8 mouse cellular contexts compared by ENCODE assay signal in genomic region chr6:117908424-117908900, GRCm38 (mm10). TPM values are rescaled to one million over a fixed set of nuclear protein-coding genes. Genes with fewer than 3 reads are reported as not detected.
A peak's percentile ranks its signal among the peaks of the same experiment; 100 is the strongest.
DNase-seq lines count a peak whose midpoint lies in the region; ATAC-seq lines count a peak whose summit lies in the region.

No protein-coding gene starts in this region.

- H3K36me3 ChIP-seq in heart, embryonic 15.5 days = no peaks in the 10 kb centered on the region
- no peaks in the 10 kb centered on the region for H3K36me3 ChIP-seq in limb, embryonic 12.5 days
- no peaks in the 10 kb centered on the region for H3K36me3 ChIP-seq in neural tube, embryonic 14.5 days (ENCODE audit: control insufficient read depth, insufficient read depth, low read length)

- no peak for ATAC-seq in CD4-positive, CD25-positive, alpha-beta regulatory T cell, adult 4 months
- no peak for ATAC-seq in heart, embryonic 15.5 days (replicated peaks; ENCODE audit: insufficient number of reproducible peaks, insufficient read depth, low FRiP score, low read depth)
- ATAC-seq in limb, embryonic 12.5 days (ENCODE audit: insufficient number of reproducible peaks, insufficient read depth, low FRiP score, low TSS enrichment, low read depth) = no peak
- no peak for ATAC-seq in neural tube, embryonic 14.5 days (ENCODE audit: low read depth)

- peak overlapping the region; percentile 99 for H3K9ac ChIP-seq in heart, embryonic 15.5 days
- H3K9ac ChIP-seq in limb, embryonic 12.5 days (replicated peaks) = peak overlapping the region; percentile 95
- peak overlapping the region; percentile 82 for H3K9ac ChIP-seq in neural tube, embryonic 14.5 days (replicated peaks; ENCODE audit: low read depth, low read length)

- H3K27me3 ChIP-seq in heart, embryonic 15.5 days = no peaks in the 10 kb centered on the region
- no peaks in the 10 kb centered on the region for H3K27me3 ChIP-seq in limb, embryonic 12.5 days
- no peaks in the 10 kb centered on the region; the same call in 1 of the 2 replicates for H3K27me3 ChIP-seq in neural tube, embryonic 14.5 days (ENCODE audit: control insufficient read depth, insufficient read depth, low read length)

- H3K9me3 ChIP-seq in heart, embryonic 15.5 days (replicated peaks) = no peaks in the 10 kb centered on the region
- no peaks in the 10 kb centered on the region for H3K9me3 ChIP-seq in limb, embryonic 12.5 days
- H3K9me3 ChIP-seq in neural tube, embryonic 14.5 days (ENCODE audit: control insufficient read depth, low read length) = no peaks in the 10 kb centered on the region

- peaks cover 30% of the 10 kb centered on the region for H3K4me1 ChIP-seq in heart, embryonic 15.5 days (replicated peaks)
- H3K4me1 ChIP-seq in limb, embryonic 12.5 days (replicated peaks) = peaks cover 24% of the 10 kb centered on the region
- H3K4me1 ChIP-seq in neural tube, embryonic 14.5 days (ENCODE audit: control insufficient read depth, insufficient read depth, low read length) = peaks cover 10% of the 10 kb centered on the region

- peak overlapping the region; percentile 100 for H3K4me3 ChIP-seq in heart, embryonic 15.5 days
- H3K4me3 ChIP-seq in limb, embryonic 12.5 days (replicated peaks) = peak overlapping the region; percentile 99
- peak overlapping the region; percentile 97 for H3K4me3 ChIP-seq in neural tube, embryonic 14.5 days (ENCODE audit: low read depth, low read length)

- H3K27ac ChIP-seq in heart, embryonic 15.5 days = peak overlapping the region; percentile 92
- H3K27ac ChIP-seq in limb, embryonic 12.5 days = peak overlapping the region; percentile 95; the same call in 1 of the 2 replicates
- H3K27ac ChIP-seq in neural tube, embryonic 14.5 days (ENCODE audit: low read depth, low read length) = no peak overlapping the region

- peak overlapping the region; percentile 71 for H3K4me2 ChIP-seq in heart, embryonic 15.5 days
- peak overlapping the region; percentile 82 for H3K4me2 ChIP-seq in limb, embryonic 12.5 days
- H3K4me2 ChIP-seq in neural tube, embryonic 14.5 days (ENCODE audit: low read depth, low read length) = peak overlapping the region; percentile 99

- DNase-seq in CD4-positive, CD25-positive, alpha-beta regulatory T cell, adult 2 months (ENCODE audit: low read depth, low spot score) = peak; percentile 56
- peak; percentile 22 for DNase-seq in MN1 (ENCODE audit: low spot score)
- no peak for DNase-seq in urinary bladder, adult 2 months (ENCODE audit: low spot score)
- DNase-seq in left cerebral cortex, adult 18-20 months (ENCODE audit: low spot score in 2 of 2) = no peak

- WGBS in heart, embryonic 15.5 days = under 1% methylated on average over 14 of the region's 14 CpGs
- WGBS in limb, embryonic 12.5 days = 1% methylated on average over 14 of the region's 14 CpGs
- under 1% methylated on average over 14 of the region's 14 CpGs for WGBS in neural tube, embryonic 14.5 days

RNA-seq across cellular contexts. Expression of gene Hnrnpf, which starts 8.3 kb away (rescaled TPM):
- polyA plus RNA-seq in CD4-positive, CD25-positive, alpha-beta regulatory T cell, adult 4 months (2017; shearing (Covaris generic)) = 1,000 to 10,000 TPM; 1,072 to 1,239 TPM
- 424 and 511 TPM in 2 replicates for polyA plus RNA-seq in heart, embryonic 15.5 days (2015; fragmentation: Nextera tagmentation; extraction: Ambion mirVana)
- polyA plus RNA-seq in limb, embryonic 12.5 days (2016; fragmentation: Nextera tagmentation; extraction: Ambion mirVana) = 726 and 742 TPM in 2 replicates
- polyA plus RNA-seq in neural tube, embryonic 14.5 days (2014; fragmentation: Nextera tagmentation; extraction: Ambion mirVana) = 187 and 245 TPM in 2 replicates
- 285 and 328 TPM in 2 replicates for polyA plus RNA-seq in urinary bladder, adult 2 months (2012; rRNA removed)
- total RNA-seq in left cerebral cortex, adult 18-20 months (2021) = 100 to 1,000 TPM; 112 to 144 TPM

RNA-seq across cellular contexts. Expression of gene Fxyd4, which starts 29.0 kb away (rescaled TPM):
- polyA plus RNA-seq in CD4-positive, CD25-positive, alpha-beta regulatory T cell, adult 4 months (2017; shearing (Covaris generic)) = 10 to 100 TPM in 1 of 2 experiments, 1 to 10 TPM in 1; 7.6 to 14.3 TPM
- polyA plus RNA-seq in heart, embryonic 15.5 days (2015; fragmentation: Nextera tagmentation; extraction: Ambion mirVana) = 1.7 and 2.3 TPM in 2 replicates
- 2.2 and 3.1 TPM in 2 replicates for polyA plus RNA-seq in limb, embryonic 12.5 days (2016; fragmentation: Nextera tagmentation; extraction: Ambion mirVana)
- polyA plus RNA-seq in neural tube, embryonic 14.5 days (2014; fragmentation: Nextera tagmentation; extraction: Ambion mirVana) = 1.8 and 4.0 TPM in 2 replicates
- 5.7 and 7.0 TPM in 2 replicates for polyA plus RNA-seq in urinary bladder, adult 2 months (2012; rRNA removed)
- not detected for total RNA-seq in left cerebral cortex, adult 18-20 months (2021)

RNA-seq across cellular contexts. Expression of gene Zfp239, which starts 46.6 kb away (rescaled TPM):
- polyA plus RNA-seq in CD4-positive, CD25-positive, alpha-beta regulatory T cell, adult 4 months (2017; shearing (Covaris generic)) = 1 to 10 TPM; 2.4 to 3.3 TPM
- polyA plus RNA-seq in heart, embryonic 15.5 days (2015; fragmentation: Nextera tagmentation; extraction: Ambion mirVana) = 1.1 and 2.3 TPM in 2 replicates
- polyA plus RNA-seq in limb, embryonic 12.5 days (2016; fragmentation: Nextera tagmentation; extraction: Ambion mirVana) = 15.8 and 16.1 TPM in 2 replicates
- 13.3 and 14.9 TPM in 2 replicates for polyA plus RNA-seq in neural tube, embryonic 14.5 days (2014; fragmentation: Nextera tagmentation; extraction: Ambion mirVana)
- polyA plus RNA-seq in urinary bladder, adult 2 months (2012; rRNA removed) = 2.0 and 2.1 TPM in 2 replicates
- total RNA-seq in left cerebral cortex, adult 18-20 months (2021) = 10 to 100 TPM; 44.7 to 49.1 TPM

Comparison
In these comparisons a context has a peak if more than half of its experiments do, and no peak if none do; other contexts are left out.
1. DNase-seq: peak in CD4-positive, CD25-positive, alpha-beta regulatory T cell, adult 2 months (single experiment) and MN1 (single experiment); none in urinary bladder, adult 2 months (single experiment) and left cerebral cortex, adult 18-20 months (0 of 2).
2. Peak in every context shown above with its lines, with median percentiles within 50 percentile points of each other: H3K4me2 ChIP-seq, H3K4me3 ChIP-seq and H3K9ac ChIP-seq.